Mouse (Mus musculus) midbrain, embryonic 10.5 days (tissue): ENCODE results near the gene Mgarp. TPM values are rescaled to one million over a fixed set of nuclear protein-coding genes. Genes with fewer than 3 reads are reported as not detected.

Experiments used
- DNase-seq: peaks from one replicate; pipeline ENCODE4 v3.0.0-alpha.2; 2017; ENCODE audit warnings: low spot score
- H3K27ac ChIP-seq: fragments of 300-500 bp; sonication (generic); replicated peaks from 2 replicates; pipeline ENCODE4 v1.5.1; 2016; ENCODE audit warnings: mild to moderate bottlenecking
- H3K27me3 ChIP-seq: fragments of 300-500 bp; sonication (generic); 2 replicates; pipeline ENCODE4 v1.6.1; 2016; ENCODE audit warnings: low read depth, mild to moderate bottlenecking; ENCODE audit not compliant: poor library complexity, severe bottlenecking
- H3K36me3 ChIP-seq: fragments of 300-500 bp; sonication (generic); 2 replicates; pipeline ENCODE4 v1.6.1; 2016; ENCODE audit warnings: mild to moderate bottlenecking, moderate library complexity
- H3K4me1 ChIP-seq: fragments of 300-500 bp; sonication (generic); 2 replicates; pipeline ENCODE4 v1.6.1; 2016
- H3K4me3 ChIP-seq: fragments of 300-500 bp; sonication (generic); 2 replicates; pipeline ENCODE4 v1.5.1; 2016; ENCODE audit warnings: mild to moderate bottlenecking, moderate library complexity
- H3K9me3 ChIP-seq: fragments of 300-500 bp; sonication (generic); replicated peaks from 2 replicates; pipeline ENCODE4 v1.6.1; 2016; ENCODE audit warnings: mild to moderate bottlenecking
- WGBS: fragments of 180-500 bp; shearing (Covaris S2); methylation state at CpG from one replicate; pipeline ENCODE4 v1.1.7; 2016; 5-methylcytosine and 5-hydroxymethylcytosine counted together
- polyA plus RNA-seq: library from polyadenylated mRNA; unstranded; fragments of >200 nt; fragmentation: Nextera tagmentation; extraction: Ambion mirVana; gene quantifications from 2 replicates; pipeline ENCODE4 v1.2.1, GENCODE M21; 2016

Mgarp gene
- polyA plus RNA-seq, 1 experiment from 2014 or later = 39.2 TPM

- Histone ChIP-seq H3K4me1 (peaks cover 20% of the 10 kb centered on the region), H3K9me3 (no peaks in the 10 kb centered on the region), H3K27ac (peak within 1 kb of the TSS; percentile 100), H3K4me3 (peak within 1 kb of the TSS; percentile 98), H3K36me3 (0 out of 2 replicates have a peak, but pooled peaks cover 2% of the 10 kb centered on the region), H3K27me3 (no peaks in the 10 kb centered on the region)
- WGBS = under 1% methylated on average over 86 of the region's 87 CpGs
- DNase-seq = peak; percentile 87
Measured at GRCm38 (mm10) chr3:51340552-51341267, 55.8 kb downstream of the Mgarp start, which contains the start of gene Elf2. Elf2 (minus strand) TSS chr3:51340663.

- WGBS = under 1% methylated on average over 101 of the region's 113 CpGs
- Histone ChIP-seq H3K36me3 (0 out of 2 replicates have a peak, but pooled peaks cover 2% of the 10 kb centered on the region), H3K9me3 (no peaks in the 10 kb centered on the region), H3K27ac (peak overlapping the region; percentile 100), H3K4me1 (peaks cover 20% of the 10 kb centered on the region), H3K27me3 (no peaks in the 10 kb centered on the region), H3K4me3 (peak overlapping the region; percentile 98)
- peak; percentile 63 for DNase-seq
Measured at GRCm38 (mm10) chr3:51339734-51340551, 56.6 kb downstream of the Mgarp start.

DNA sequence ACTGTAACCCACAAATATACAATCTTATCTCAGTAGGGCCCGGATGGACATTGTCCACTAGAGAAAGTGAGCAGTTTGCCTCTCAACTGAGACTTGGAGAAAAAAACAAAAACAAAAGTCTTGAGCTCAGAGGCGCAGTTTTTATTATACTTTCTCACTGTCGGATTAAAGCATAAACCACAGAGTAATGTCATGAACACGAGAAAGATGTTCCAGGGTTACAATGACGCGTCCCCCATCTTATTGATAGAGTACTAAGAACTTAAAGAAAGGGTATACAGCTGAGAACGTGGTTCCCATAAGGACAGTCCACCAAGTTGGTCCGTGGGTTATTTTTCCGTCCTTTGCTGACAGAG lies 57.2 kb downstream of the Mgarp start:
- 3% methylated on average over 9 of the region's 9 CpGs for WGBS
- 0 out of 2 replicates have a peak, but pooled peaks cover 2% of the 10 kb centered on the region for H3K36me3 ChIP-seq
- H3K4me1 ChIP-seq = peaks cover 24% of the 10 kb centered on the region
- peak overlapping the region; percentile 98 for H3K4me3 ChIP-seq
- peak overlapping the region; percentile 100 for H3K27ac ChIP-seq
- no peaks in the 10 kb centered on the region for H3K27me3 ChIP-seq
- no peaks in the 10 kb centered on the region for H3K9me3 ChIP-seq
- DNase-seq = no peak

Other genes with a start within 250 kb of the Mgarp start
- gene Noct, start 172.3 kb downstream of the Mgarp start, polyA plus RNA-seq = 9.3 and 9.8 TPM in 2 replicates
- 37.9 and 40.5 TPM in 2 replicates for gene Elf2, start 56.1 kb downstream of the Mgarp start, polyA plus RNA-seq
- 688 and 718 TPM in 2 replicates for gene Ndufc1, start 12.2 kb upstream of the Mgarp start, polyA plus RNA-seq
- 58.8 and 63.4 TPM in 2 replicates for gene Naa15, start 18.4 kb upstream of the Mgarp start, polyA plus RNA-seq
- 12.8 and 14.1 TPM in 2 replicates for gene Rab33b, start 87.2 kb upstream of the Mgarp start, polyA plus RNA-seq
- 2.8 TPM in 2 replicates for gene Setd7, start 164.1 kb upstream of the Mgarp start, polyA plus RNA-seq